Mouse (Mus musculus) G1E (cell line): ENCODE results near the gene Agap1.

ENCODE experiments used
- CTCF ChIP-seq: IDR thresholded peaks from 2 replicates; pipeline ENCODE4 v1.5.1; 2012; ENCODE audit warnings: low read depth, low read length, inconsistent platforms, mixed read lengths
- GATA1 ChIP-seq: IDR thresholded peaks from 2 replicates; pipeline ENCODE4 v1.6.1; 2012; ENCODE audit warnings: borderline replicate concordance, low read length, inconsistent platforms, mixed read lengths
- GATA2 ChIP-seq: IDR thresholded peaks from 2 replicates; pipeline ENCODE4 v1.6.1; 2012; ENCODE audit warnings: low read depth, low read length, inconsistent platforms, borderline replicate concordance
- POLR2AphosphoS5 ChIP-seq: IDR thresholded peaks from 2 replicates; pipeline ENCODE4 v1.6.1; 2012; ENCODE audit warnings: low read depth, low read length, inconsistent platforms; ENCODE audit not compliant: insufficient replicate concordance
- TAL1 ChIP-seq: conservative IDR thresholded peaks from 2 replicates; pipeline ENCODE4 v1.6.1; 2012; ENCODE audit warnings: low read depth, low read length, inconsistent platforms, mixed read lengths

- TF ChIP-seq TAL1 = no peak
- TF ChIP-seq CTCF = no peak
- no peak for TF ChIP-seq GATA1
- TF ChIP-seq POLR2AphosphoS5 = no peak
- no peak for TF ChIP-seq GATA2
These were observed 445.3 kb downstream of the Agap1 start for GRCm38 (mm10) chr1:89899761-89900445.
